Mouse (Mus musculus): Measurements from ENCODE around the gene Vmn1r224.

The Vmn1r224 gene

GRCm38 (mm10) chr17:20413846-20414245 is at the start of gene Vmn1r224:
Vmn1r224 (plus strand) TSS chr17:20414146.
- DNase-seq (ENCODE audit: low spot score) = no peak

- DNase-seq (ENCODE audit: low spot score) = no peak
Observed at GRCm38 (mm10) chr17:20399105-20399504, 14.8 kb upstream of the Vmn1r224 start.

- DNase-seq (ENCODE audit: low spot score) = no peak
Observed at GRCm38 (mm10) chr17:20439263-20439662, 25.3 kb downstream of the Vmn1r224 start.

- DNase-seq (ENCODE audit: low spot score) = no peak
Observed at GRCm38 (mm10) chr17:20473311-20473710, 59.4 kb downstream of the Vmn1r224 start.
